Mouse (Mus musculus) liver, embryonic 14.5 days (tissue): ENCODE data around the gene Gtf2i.

Source experiments
- CTCF ChIP-seq: IDR thresholded peaks from 2 replicates; pipeline ENCODE4 v1.5.1; 2016; ENCODE audit warnings: antibody characterized with exemption, low read depth, control low read depth
- EP300 ChIP-seq: IDR thresholded peaks from 2 replicates; pipeline ENCODE4 v1.6.1; 2016; ENCODE audit warnings: antibody characterized with exemption, low read depth

DNA sequence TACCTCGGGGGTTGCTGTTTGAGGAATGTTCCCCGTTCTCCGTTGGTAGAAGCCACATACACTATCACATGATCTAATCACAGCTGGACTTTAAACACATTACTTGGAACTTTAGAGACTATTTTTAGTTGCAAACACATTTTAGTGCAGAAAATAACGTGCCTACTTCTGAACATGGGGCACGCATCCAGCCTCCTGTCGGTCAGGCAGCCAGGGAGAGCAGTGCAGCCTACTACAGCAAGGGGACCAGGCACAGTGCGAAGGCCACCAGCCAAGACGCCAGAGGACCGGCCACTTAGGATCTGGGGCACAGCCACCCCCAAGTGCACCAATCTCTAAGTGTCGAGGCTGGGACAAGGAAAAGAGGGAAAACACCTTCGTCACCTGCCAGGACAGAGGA lies 39.5 kb downstream of the Gtf2i start:
- TF ChIP-seq CTCF = no peak
- TF ChIP-seq EP300 = no peak
